Mouse (Mus musculus) right cerebral cortex, postnatal 10 days (tissue): ENCODE results near the gene Rgs21.

Experiments used
- DNase-seq, 2 experiments: peaks; one replicate each; pipeline ENCODE4 v3.0.0; 2021; ENCODE audit warnings: low spot score in 2 of 2

Gene Rgs21

DNA sequence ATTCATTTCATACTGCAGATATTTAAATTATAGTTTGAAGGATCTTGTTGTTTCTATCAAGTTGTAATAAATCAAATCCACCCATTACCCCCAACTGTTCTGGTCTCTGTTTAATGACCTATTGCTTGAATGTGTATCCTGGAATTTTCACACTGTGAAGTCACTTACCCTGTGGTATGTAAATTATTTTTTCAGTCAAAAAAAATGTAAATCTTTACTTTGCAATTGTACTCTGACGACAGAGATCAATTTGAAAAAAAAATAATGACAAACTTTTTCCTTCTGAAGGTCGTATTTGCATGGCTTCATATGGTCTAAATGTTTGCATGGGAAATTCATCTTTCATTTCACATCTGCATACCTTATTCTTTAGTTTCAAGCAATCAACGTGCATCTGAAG is at the start of gene Rgs21:
Gene Rgs21, minus strand, starts transcription at position 101 of the 400 bp plus-strand sequence.
- DNase-seq: no peak

DNA sequence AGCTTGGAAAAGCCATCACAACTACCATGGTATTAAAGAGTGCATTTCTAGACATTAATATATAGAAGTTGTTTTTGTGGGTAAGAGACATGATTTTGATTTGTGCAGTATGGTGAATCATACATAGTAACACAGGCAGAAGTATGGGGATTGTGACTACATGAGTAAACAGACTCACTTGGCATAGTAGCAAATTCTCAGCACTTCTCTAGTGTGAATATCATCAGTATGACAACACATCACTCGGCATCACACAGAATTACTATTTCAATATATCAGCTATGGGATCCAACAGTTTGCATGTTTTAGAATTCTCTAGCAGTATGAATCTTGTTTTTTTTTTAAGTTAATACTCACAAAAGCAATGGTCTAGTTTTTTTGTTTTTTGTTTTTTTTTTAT is 36.6 kb upstream of the Rgs21 start:
- no peak for DNase-seq

DNA sequence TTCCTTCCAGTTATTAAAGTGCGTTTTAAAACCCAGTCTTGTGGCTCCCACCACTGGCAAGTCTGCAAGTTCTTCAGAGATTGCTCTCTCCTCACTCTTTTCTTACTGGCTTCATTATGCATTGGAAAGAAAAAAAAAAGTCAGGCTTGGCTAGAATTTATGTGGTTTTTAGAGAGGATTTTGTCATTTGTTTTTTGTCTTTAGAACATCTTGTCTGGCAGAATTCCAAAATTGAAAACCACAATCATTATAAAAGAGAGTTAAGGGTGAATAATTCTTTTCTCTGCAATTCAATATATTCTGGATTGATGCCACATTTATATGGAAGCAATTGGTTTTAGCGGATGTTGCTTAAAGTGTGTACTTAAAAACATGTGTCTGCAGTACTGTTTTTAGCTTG is 35.5 kb upstream of the Rgs21 start:
- no peak for DNase-seq

DNA sequence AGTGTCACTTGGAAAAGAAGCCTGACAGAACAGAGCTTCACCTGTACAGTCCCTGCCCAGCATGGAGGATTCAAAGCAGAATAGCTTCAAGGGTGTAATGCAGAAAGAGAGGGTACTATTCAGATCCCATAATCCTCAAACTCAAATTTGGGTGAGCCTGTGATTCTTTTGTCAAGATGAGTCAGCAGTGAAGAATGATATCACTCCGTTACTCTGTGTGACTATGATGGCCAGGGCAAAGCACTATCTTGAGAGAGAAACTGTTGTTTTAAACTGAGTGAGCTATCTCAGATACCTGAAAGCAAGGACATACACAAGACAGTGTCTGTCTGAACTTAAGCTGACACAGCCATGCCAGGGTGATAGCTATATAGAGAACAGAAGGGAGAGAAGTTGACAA is 11.9 kb upstream of the Rgs21 start:
- no peak for DNase-seq

DNA sequence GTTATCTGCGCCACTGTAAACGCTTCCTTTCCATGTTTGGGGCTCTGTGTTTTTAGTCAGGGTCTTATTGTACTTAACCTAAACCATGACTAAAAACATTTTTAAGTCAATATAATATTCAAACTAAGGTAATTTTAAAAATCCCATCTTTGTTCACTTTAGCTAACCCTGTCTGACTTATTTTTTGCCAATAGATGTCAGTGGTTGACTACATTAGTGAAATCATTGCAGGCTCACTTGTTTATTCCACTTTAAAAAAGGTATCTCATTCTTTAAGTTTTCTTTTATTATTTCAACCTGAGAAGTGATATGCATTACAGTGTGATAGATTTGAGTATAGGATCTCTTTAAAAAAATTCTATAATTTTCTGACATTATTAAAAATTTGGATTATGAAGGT is 5.5 kb upstream of the Rgs21 start:
- no peak for DNase-seq

DNA sequence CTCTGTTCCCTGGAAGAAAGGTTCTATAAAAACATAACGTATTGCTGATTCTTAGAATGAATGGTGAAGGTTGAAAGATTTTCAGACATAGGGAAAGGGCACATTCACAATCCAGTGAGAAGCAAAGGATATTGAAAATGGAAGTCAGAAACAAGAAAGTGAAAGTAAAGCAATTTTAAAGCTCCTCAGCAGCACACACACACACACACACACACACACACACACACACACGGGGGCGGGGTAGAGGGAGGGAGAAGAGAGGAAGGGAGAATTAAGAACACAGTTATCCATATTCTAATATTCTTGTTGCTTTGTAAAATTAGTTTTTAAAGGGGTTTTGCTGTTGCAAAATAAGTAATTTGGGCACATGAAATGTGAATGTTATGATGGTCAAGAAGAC is 2.4 kb upstream of the Rgs21 start:
- no peak for DNase-seq

DNA sequence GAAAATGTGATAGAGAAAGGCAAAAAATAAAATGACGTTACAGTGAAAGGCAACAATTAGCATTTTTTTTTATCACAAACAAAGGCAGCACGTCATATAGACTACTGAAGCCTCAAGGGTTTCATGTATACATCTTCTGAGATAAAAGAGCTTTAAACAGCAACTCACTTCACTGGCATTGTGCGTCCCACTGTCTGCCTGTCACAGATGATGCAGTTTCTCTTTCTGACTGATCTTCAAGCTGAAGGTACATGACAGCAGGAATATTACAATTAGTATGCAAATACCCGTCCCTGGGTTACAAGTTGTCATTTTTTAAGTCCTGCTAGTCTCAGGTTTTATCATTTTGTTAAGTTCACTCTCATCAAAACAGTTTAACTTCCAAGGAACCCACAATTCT is 22.3 kb downstream of the Rgs21 start:
- no peak for DNase-seq

DNA sequence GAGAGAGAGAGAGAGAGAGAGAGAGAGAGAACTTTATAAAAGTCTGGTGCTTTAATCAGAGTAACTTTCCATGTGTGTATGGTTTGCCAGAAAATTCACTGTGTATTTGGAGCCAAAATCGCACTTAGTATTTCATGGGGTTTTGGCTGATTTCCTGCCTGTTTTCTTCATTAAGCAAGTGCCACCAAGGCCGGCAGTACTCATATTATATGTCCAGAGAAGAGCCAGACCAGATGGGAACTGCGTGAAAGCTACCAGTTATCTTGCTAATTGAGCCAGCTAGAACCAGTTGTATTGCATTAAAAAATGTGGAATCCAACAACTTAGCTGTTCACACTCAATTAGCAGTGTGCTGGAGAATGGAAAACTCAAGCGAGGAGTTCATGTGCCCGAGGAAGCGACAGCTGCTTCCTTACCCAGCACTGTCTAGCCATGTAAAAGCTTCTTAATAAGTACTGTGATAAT is 22.9 kb downstream of the Rgs21 start:
- no peak for DNase-seq

DNA sequence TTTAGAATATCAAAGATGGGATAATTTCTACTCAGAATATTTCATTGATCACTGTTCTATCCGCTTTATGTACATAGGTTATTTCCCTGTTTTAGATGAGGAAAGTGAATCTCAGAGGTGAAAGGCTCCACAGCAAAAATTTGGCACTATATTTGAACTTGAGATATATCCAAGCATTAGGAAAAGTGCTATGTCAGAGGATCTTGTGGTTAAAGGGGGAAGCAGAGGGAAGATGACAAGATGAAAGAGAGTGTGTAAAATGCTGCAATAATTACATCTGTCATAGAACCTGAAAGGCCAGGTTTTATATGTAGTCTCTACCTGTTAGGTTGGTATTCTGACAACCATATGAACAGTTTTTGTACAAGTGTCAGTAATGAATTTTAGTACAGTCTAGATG is 35.7 kb downstream of the Rgs21 start:
- no peak for DNase-seq

DNA sequence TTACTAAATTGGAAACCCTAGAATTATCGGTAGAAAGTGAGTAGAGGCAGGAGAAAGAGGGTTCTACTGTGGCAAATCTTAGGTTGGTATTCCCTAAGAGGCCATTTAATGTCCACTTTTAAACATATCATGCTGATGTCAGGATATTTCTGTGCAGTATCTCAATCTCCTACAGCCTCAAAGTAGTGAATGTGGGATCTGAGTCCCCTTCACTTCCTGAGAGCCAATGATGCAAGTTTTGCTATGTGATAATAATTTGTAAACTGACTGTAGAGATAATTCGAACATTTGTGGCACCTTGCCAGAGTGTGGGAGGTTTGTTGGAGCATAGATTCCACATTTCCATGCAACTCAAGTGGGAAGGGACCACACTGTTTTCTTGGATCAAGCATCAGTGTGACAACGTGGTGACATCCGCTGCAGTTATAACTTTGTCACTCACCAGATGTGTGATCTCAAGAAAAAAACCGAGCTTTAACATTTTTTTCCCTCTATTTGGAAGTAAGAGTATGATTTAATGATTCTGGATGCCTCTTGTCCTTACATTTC is 49.5 kb downstream of the Rgs21 start:
- peak; percentile 50 to 55 for DNase-seq

DNA sequence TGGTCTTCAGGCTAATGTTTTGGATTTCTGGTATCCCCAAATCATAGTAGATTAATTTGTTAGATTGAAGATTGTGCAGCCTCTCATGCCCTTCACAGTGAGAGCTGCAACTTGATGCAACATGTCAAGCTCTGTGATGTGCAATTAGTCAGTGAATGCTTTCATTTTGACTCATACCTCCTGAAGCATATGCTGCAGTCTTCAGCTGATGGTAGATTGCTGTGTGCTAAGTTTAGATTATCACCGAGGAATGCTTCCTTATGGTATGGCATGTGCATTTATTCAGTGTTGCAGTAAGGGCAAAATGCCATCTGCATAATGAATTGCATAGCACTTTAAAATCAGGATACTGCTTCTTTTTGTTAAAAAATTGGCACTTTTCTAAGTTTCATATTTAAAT is 65.2 kb downstream of the Rgs21 start:
- DNase-seq: peak in 1 of 2 experiments; percentile 28

DNA sequence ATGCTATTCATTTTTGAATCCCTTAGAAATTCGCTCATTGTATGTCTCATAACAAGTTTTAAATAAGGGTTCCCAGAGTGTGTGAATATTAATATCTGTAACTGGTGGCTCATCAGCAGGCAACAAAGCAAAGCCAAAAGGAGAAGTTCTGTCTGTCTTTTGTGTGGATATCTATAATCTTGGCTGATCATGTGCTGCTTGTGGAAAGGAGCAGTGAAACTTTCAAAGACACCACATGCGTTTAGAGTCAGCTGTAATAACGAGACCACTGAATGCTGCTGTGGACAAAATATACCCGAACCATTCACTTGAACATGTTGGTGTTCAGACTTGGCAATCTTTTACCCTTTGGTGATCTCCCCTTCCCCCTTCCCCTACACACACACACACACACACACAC is 67.0 kb downstream of the Rgs21 start:
- no peak for DNase-seq

DNA sequence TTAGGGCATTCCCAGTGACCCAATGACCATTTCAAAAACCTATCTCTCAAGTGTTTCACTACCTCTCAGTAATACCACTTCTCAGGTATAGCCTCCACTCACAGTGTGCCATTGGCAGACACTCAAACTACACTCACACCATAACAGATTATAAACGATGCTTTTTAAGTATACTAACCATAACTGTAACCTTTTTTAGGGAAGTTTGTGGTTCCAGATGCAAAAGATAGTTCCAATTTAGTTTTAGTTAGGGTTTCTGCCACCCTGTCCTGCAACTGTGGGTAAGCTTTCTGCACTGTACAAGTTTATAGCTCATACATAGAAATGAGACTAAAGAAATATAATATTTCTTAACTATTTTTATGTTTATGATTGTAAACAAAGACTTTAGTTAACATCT is 67.7 kb downstream of the Rgs21 start:
- DNase-seq: no peak

DNA sequence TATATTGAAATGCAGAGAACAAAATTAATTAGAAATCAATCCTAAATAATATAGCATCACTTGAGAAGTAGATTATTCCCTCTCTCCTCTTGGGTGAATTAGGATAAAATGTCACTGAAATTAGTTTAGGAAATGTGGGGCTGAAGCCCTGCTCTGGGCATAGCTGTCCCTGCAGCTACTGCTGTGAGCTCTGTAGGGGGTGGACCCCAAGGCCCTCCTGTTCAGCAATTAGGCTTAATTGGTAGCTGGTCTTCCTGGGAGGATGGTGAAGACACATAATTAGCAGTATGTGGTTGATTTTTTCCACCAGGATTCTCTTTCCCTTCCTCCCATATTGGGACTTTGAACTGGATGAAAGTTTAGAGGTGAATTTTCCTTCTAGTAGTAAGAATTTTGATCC is 68.7 kb downstream of the Rgs21 start:
- DNase-seq: no peak

DNA sequence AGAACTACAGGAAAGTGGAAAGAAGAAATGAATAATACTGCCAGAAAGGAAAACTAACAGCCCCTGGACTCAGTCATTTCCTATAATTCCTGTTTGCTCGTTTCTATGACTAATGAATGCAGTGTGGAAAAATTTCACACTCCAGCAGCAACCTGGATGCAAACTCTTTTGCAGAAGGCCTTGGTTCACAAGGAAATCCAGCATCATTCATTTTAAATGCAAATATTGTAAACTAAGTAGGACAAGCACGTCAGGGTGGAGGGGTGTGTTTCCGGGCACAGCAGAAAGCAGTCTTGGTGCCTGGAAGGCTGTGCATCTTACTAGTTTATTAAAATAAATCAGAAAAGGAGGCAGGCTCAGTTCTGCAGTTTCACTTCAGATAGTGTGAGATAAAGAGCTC is 69.4 kb downstream of the Rgs21 start:
- no peak for DNase-seq

DNA sequence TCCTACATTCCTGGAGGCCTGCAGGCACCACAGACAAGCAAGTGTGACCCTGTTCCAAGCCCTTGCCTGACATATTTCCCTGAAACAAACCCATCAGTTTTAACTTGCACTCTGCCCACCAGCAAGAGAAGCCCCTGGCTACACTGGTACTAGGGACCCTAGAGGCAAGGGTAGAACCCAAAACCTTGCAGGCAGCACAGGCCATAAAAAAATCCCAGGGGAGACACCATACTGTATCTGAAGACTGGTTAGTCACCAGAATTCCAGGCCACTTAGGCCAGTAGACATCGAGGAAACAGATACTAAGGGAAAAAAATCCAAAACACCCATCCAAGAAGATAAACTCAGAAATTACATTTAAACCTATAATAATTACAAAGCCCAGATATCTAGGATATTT is 74.1 kb downstream of the Rgs21 start:
- no peak for DNase-seq

DNA sequence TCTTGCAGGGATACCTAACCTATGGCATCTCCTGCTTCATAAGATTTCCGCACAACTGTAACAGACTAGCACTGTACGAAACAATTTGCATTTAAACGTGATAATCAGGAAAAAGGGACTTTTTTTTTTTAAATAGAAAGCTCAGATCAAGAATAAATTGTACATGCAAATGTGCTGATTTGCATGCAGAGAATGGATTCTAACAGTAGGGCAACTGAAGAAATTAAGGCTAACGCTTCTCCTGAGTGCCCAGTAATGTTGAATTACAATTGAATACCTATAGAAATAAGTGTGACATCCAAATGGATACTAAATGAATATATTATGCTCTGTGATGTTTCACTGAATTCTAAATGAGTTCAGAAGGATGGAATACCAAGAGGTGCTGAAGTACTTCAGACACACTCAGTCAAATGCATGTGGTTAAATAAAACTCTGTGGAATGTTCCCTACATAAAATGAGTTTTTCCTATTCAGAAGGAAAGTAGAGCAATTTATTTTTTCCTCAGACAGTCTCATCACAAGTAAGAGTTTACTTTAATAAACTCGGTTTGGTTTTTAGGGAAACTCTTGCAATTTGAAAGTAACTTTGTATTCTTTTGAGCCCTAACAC is 79.1 kb downstream of the Rgs21 start:
- DNase-seq: no peak
